Mouse (Mus musculus) spleen, postnatal 4 days (tissue): ENCODE results near the gene Prkcb.

ENCODE experiments used
- DNase-seq, 2 experiments: peaks; one replicate each; pipeline ENCODE4 v3.0.0; 2022; ENCODE audit warnings: low spot score in 2 of 2

Prkcb gene

GRCm38 (mm10) chr7:122512430-122512966, 223.9 kb downstream of the Prkcb start:
- no peak for DNase-seq

GRCm38 (mm10) chr7:122520850-122521638, 232.5 kb downstream of the Prkcb start:
- no peak for DNase-seq

GRCm38 (mm10) chr7:122528201-122528600, 239.7 kb downstream of the Prkcb start:
- no peak for DNase-seq

- DNase-seq, result no peak
Observed at GRCm38 (mm10) chr7:122528646-122529045, 240.1 kb downstream of the Prkcb start.

- DNase-seq, result no peak
Observed at GRCm38 (mm10) chr7:122533566-122534360, 245.2 kb downstream of the Prkcb start.

- DNase-seq, result no peak
Observed at GRCm38 (mm10) chr7:122544616-122545015, 256.1 kb downstream of the Prkcb start.

GRCm38 (mm10) chr7:122556575-122557140, 268.1 kb downstream of the Prkcb start:
- DNase-seq, result no peak

GRCm38 (mm10) chr7:122558085-122558811, 269.7 kb downstream of the Prkcb start:
- no peak for DNase-seq

- no peak for DNase-seq
Observed at GRCm38 (mm10) chr7:122558912-122559311, 270.4 kb downstream of the Prkcb start.

- no peak for DNase-seq
Observed at GRCm38 (mm10) chr7:122562586-122562985, 274.0 kb downstream of the Prkcb start.

- no peak for DNase-seq
Observed at GRCm38 (mm10) chr7:122565371-122565770, 276.8 kb downstream of the Prkcb start.

- DNase-seq, result no peak
Observed at GRCm38 (mm10) chr7:122566011-122566410, 277.5 kb downstream of the Prkcb start.

GRCm38 (mm10) chr7:122568787-122569186, 280.2 kb downstream of the Prkcb start:
- no peak for DNase-seq

GRCm38 (mm10) chr7:122570407-122570806, 281.9 kb downstream of the Prkcb start:
- no peak for DNase-seq

GRCm38 (mm10) chr7:122573101-122573635, 284.6 kb downstream of the Prkcb start:
- no peak for DNase-seq

GRCm38 (mm10) chr7:122574418-122574817, 285.9 kb downstream of the Prkcb start:
- DNase-seq, result no peak

GRCm38 (mm10) chr7:122575056-122575455, 286.5 kb downstream of the Prkcb start:
- no peak for DNase-seq

GRCm38 (mm10) chr7:122575506-122575905, 287.0 kb downstream of the Prkcb start:
- DNase-seq, result no peak

- DNase-seq, result no peak
Observed at GRCm38 (mm10) chr7:122577571-122577970, 289.0 kb downstream of the Prkcb start.

GRCm38 (mm10) chr7:122579461-122580157, 291.1 kb downstream of the Prkcb start:
- no peak for DNase-seq

GRCm38 (mm10) chr7:122580158-122580475, 291.6 kb downstream of the Prkcb start:
- no peak for DNase-seq
